Mouse (Mus musculus): ENCODE measurements around the gene Gse1.

DNA sequence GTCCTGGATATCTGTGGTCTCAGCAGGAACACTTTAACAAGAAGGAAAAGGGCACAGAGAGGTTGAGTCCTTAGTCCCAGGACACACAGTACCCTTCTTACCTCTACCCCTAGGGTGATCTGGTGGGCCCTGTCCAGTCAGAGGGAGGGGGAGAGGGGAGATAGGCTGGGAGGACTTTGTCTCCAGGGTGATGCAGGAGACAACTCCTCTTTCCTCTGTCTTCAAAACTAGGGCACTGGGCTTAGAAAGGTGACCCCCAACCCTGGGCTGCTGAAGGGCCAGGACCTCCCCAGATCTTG is 729 bp upstream of the Gse1 start:
- TF ChIP-seq MEF2A (IDR thresholded peaks at IDR 0.05; ENCODE audit: extremely low read depth, insufficient replicate concordance, low read depth, low read length, poor library complexity, severe bottlenecking) (no peak), CTCF (IDR thresholded peaks at IDR 0.05 in 2 of 3, conservative IDR thresholded peaks at IDR 0.05 in 1 of 3; ENCODE audit: control insufficient read depth in 1 of 3, insufficient read depth in 1 of 3, low read depth in 2 of 3, low read length in 3 of 3, poor library complexity in 1 of 3, severe bottlenecking in 1 of 3) (no peak), USF1 (IDR thresholded peaks at IDR 0.05; ENCODE audit: low read depth, low read length) (no peak), ZMIZ1 (IDR thresholded peaks at IDR 0.05; ENCODE audit: low read depth, low read length) (no peak), SIN3A (IDR thresholded peaks at IDR 0.05; ENCODE audit: low read length) (no peak), TBP (IDR thresholded peaks at IDR 0.05; ENCODE audit: low read depth, low read length) (no peak)

All from MEL (cell line).